Mouse (Mus musculus): ENCODE data around the gene Ano2. TPM values are rescaled to one million over a fixed set of nuclear protein-coding genes. Genes with fewer than 3 reads are reported as not detected.

Gene Ano2
- polyA plus RNA-seq, 1 experiment, result 5.3 TPM

DNA sequence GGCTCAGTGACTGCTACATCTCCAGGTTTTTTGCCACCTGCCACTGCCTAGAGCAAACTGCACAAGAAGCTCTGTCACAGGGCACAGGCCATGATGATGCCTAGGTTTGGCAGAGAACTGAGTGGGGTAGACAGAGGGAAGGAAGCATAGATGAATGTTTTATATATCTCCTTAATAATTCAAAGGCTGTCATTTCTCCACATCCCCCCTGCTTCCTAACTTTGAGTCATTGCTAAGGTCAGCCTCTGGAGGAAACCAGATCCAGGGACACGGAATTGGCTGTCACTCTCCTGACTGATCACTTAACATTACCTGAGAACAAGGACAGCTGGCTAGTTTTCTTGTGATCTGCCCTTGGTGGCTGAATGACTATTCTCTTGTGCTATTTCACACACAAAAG lies 2.2 kb upstream of the Ano2 start:
- Histone ChIP-seq H3K4me3 (ENCODE audit: control insufficient read depth, low read depth, low read length) (no peak overlapping the region), H3K27ac (ENCODE audit: control insufficient read depth, insufficient read depth, low read depth, low read length) (no peak overlapping the region), H3K27me3 (ENCODE audit: control insufficient read depth, insufficient read depth, low read length) (no peaks in the 10 kb centered on the region), H3K4me1 (ENCODE audit: control insufficient read depth, insufficient read depth, low read length) (no peaks in the 10 kb centered on the region), H3K36me3 (ENCODE audit: control insufficient read depth, insufficient read depth, low read length) (no peaks in the 10 kb centered on the region)
- no peak for TF ChIP-seq CTCF (IDR thresholded peaks at IDR 0.05; ENCODE audit: control insufficient read depth, insufficient read depth, insufficient replicate concordance, low read depth, low read length)
- no peak for TF ChIP-seq POLR2A (IDR thresholded peaks at IDR 0.05; ENCODE audit: control insufficient read depth, low read depth, low read length)

- no peak overlapping the region for H3K27ac ChIP-seq (ENCODE audit: control insufficient read depth, insufficient read depth, low read depth, low read length)
- H3K4me1 ChIP-seq (ENCODE audit: control insufficient read depth, insufficient read depth, low read length), result no peaks in the 10 kb centered on the region
- no peaks in the 10 kb centered on the region for H3K36me3 ChIP-seq (ENCODE audit: control insufficient read depth, insufficient read depth, low read length)
- no peak overlapping the region for H3K4me3 ChIP-seq (ENCODE audit: control insufficient read depth, low read depth, low read length)
- no peaks in the 10 kb centered on the region for H3K27me3 ChIP-seq (ENCODE audit: control insufficient read depth, insufficient read depth, low read length)
- TF ChIP-seq CTCF (IDR thresholded peaks at IDR 0.05; ENCODE audit: control insufficient read depth, insufficient read depth, insufficient replicate concordance, low read depth, low read length), result no peak
- no peak for TF ChIP-seq POLR2A (IDR thresholded peaks at IDR 0.05; ENCODE audit: control insufficient read depth, low read depth, low read length)
Observed at GRCm38 (mm10) chr6:125701146-125701545, 10.9 kb downstream of the Ano2 start.

GRCm38 (mm10) chr6:125711261-125711660 lies 21.0 kb downstream of the Ano2 start:
- Histone ChIP-seq H3K4me3 (ENCODE audit: control insufficient read depth, low read depth, low read length) (no peak overlapping the region), H3K36me3 (ENCODE audit: control insufficient read depth, insufficient read depth, low read length) (no peaks in the 10 kb centered on the region), H3K27me3 (ENCODE audit: control insufficient read depth, insufficient read depth, low read length) (no peaks in the 10 kb centered on the region), H3K4me1 (ENCODE audit: control insufficient read depth, insufficient read depth, low read length) (no peaks in the 10 kb centered on the region), H3K27ac (ENCODE audit: control insufficient read depth, insufficient read depth, low read depth, low read length) (no peak overlapping the region)
- TF ChIP-seq POLR2A (IDR thresholded peaks at IDR 0.05; ENCODE audit: control insufficient read depth, low read depth, low read length) (no peak), CTCF (IDR thresholded peaks at IDR 0.05; ENCODE audit: control insufficient read depth, insufficient read depth, insufficient replicate concordance, low read depth, low read length) (no peak)

DNA sequence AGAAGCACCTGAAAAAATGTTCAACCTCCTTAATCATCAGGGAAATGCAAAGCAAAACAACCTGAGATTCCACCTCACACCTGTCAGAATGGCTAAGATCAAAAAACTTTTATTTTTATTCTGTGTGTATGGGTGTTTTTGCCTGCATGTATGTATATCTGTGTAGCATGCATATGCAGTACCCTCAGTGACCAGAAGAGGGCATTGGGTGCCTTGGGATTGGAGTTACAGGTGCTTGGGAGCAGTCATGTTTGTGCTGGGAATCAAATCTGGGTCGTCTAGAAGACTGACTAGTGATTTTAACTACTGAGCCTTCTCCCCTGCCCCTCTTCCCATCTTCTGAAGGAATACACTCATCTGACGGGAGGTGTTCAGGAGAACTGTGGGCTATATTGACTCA lies 36.2 kb downstream of the Ano2 start:
- no peaks in the 10 kb centered on the region for H3K36me3 ChIP-seq (ENCODE audit: control insufficient read depth, insufficient read depth, low read length)

GRCm38 (mm10) chr6:125727484-125727911 lies 37.3 kb downstream of the Ano2 start:
- TF ChIP-seq CTCF (IDR thresholded peaks at IDR 0.05; ENCODE audit: control insufficient read depth, insufficient read depth, insufficient replicate concordance, low read depth, low read length), result no peak
- no peak for TF ChIP-seq POLR2A (IDR thresholded peaks at IDR 0.05; ENCODE audit: control insufficient read depth, low read depth, low read length)
- H3K27me3 ChIP-seq (ENCODE audit: control insufficient read depth, insufficient read depth, low read length), result no peaks in the 10 kb centered on the region
- no peaks in the 10 kb centered on the region; the same call in none of the 2 replicates for H3K4me1 ChIP-seq (ENCODE audit: control insufficient read depth, insufficient read depth, low read length)
- 0 out of 2 replicates have a peak overlapping the region, but pooled peaks have one; percentile 17 for H3K4me3 ChIP-seq (ENCODE audit: control insufficient read depth, low read depth, low read length)
- H3K36me3 ChIP-seq (ENCODE audit: control insufficient read depth, insufficient read depth, low read length), result no peaks in the 10 kb centered on the region
- no peak overlapping the region for H3K27ac ChIP-seq (ENCODE audit: control insufficient read depth, insufficient read depth, low read depth, low read length)

More for the DNA sequence above, 36.2 kb downstream of the Ano2 start:
- Histone ChIP-seq H3K4me3 (ENCODE audit: control insufficient read depth, low read depth, low read length) (no peak overlapping the region), H3K4me1 (ENCODE audit: control insufficient read depth, insufficient read depth, low read length) (no peaks in the 10 kb centered on the region; the same call in none of the 2 replicates), H3K27ac (ENCODE audit: control insufficient read depth, insufficient read depth, low read depth, low read length) (no peak overlapping the region), H3K27me3 (ENCODE audit: control insufficient read depth, insufficient read depth, low read length) (no peaks in the 10 kb centered on the region)
- TF ChIP-seq POLR2A (IDR thresholded peaks at IDR 0.05; ENCODE audit: control insufficient read depth, low read depth, low read length) (no peak), CTCF (IDR thresholded peaks at IDR 0.05; ENCODE audit: control insufficient read depth, insufficient read depth, insufficient replicate concordance, low read depth, low read length) (peak; percentile 23; the same call in 1 of the 2 replicates)

GRCm38 (mm10) chr6:125729471-125729870 lies 39.3 kb downstream of the Ano2 start:
- Histone ChIP-seq H3K27ac (ENCODE audit: control insufficient read depth, insufficient read depth, low read depth, low read length) (no peak overlapping the region), H3K36me3 (ENCODE audit: control insufficient read depth, insufficient read depth, low read length) (no peaks in the 10 kb centered on the region), H3K4me3 (ENCODE audit: control insufficient read depth, low read depth, low read length) (no peak overlapping the region), H3K27me3 (ENCODE audit: control insufficient read depth, insufficient read depth, low read length) (no peaks in the 10 kb centered on the region), H3K4me1 (ENCODE audit: control insufficient read depth, insufficient read depth, low read length) (no peaks in the 10 kb centered on the region; the same call in none of the 2 replicates)
- TF ChIP-seq POLR2A (IDR thresholded peaks at IDR 0.05; ENCODE audit: control insufficient read depth, low read depth, low read length) (no peak), CTCF (IDR thresholded peaks at IDR 0.05; ENCODE audit: control insufficient read depth, insufficient read depth, insufficient replicate concordance, low read depth, low read length) (no peak)

DNA sequence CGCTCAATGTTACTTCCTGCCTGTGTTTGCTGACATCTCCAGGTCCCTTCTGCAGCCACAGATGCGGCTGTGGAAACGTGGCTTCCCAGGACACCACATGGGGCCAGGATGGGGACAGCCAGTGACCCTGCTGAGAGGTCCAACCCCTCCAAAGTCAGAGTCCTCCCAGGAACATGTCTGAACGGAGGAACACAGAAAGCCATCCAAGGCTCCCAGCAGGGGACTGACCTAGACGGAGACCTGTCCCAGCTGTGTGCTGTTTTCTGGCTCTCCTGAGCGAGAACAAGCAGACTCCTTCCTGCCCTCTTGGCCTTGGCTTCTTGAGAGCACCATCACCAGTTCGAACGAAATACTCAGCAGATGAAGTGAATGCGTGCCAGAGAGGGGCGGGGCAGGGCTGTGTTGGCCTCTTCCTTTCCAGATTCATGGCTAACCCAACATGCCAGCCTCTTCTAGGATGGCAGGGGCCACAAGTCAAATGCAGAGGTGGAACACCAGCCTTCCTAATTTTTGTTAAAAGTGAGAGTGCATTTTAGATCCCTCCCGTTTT lies 39.8 kb downstream of the Ano2 start:
- no peak overlapping the region for H3K4me3 ChIP-seq (ENCODE audit: control insufficient read depth, low read depth, low read length)
- TF ChIP-seq POLR2A (IDR thresholded peaks at IDR 0.05; ENCODE audit: control insufficient read depth, low read depth, low read length), result no peak
- no peak for TF ChIP-seq CTCF (IDR thresholded peaks at IDR 0.05; ENCODE audit: control insufficient read depth, insufficient read depth, insufficient replicate concordance, low read depth, low read length)
- H3K36me3 ChIP-seq (ENCODE audit: control insufficient read depth, insufficient read depth, low read length), result no peaks in the 10 kb centered on the region
- H3K4me1 ChIP-seq (ENCODE audit: control insufficient read depth, insufficient read depth, low read length), result no peaks in the 10 kb centered on the region; the same call in none of the 2 replicates
- H3K27ac ChIP-seq (ENCODE audit: control insufficient read depth, insufficient read depth, low read depth, low read length), result no peak overlapping the region
- H3K27me3 ChIP-seq (ENCODE audit: control insufficient read depth, insufficient read depth, low read length), result no peaks in the 10 kb centered on the region
